Mouse (Mus musculus) heart, adult 2 months (tissue): ENCODE data around the gene Gnaq. TPM values are rescaled to one million over a fixed set of nuclear protein-coding genes. Genes with fewer than 3 reads are reported as not detected.

Experiments used
- DNase-seq, 2 experiments: peaks; one replicate each; pipeline ENCODE4 v3.0.0; 2021
- H3K27ac ChIP-seq: fragments of 200-600 bp; 2 replicates; pipeline ENCODE4 v1.8.1; 2022
- H3K27me3 ChIP-seq: fragments of 200-500 bp; 2 replicates; pipeline ENCODE4 v1.6.1; 2012; ENCODE audit warnings: mild to moderate bottlenecking, low read length, inconsistent platforms, mixed read lengths; ENCODE audit not compliant: control insufficient read depth, insufficient read depth
- H3K36me3 ChIP-seq: fragments of 200-500 bp; 2 replicates; pipeline ENCODE4 v1.6.1; 2012; ENCODE audit warnings: low read length, inconsistent platforms; ENCODE audit not compliant: control insufficient read depth, insufficient read depth
- H3K4me1 ChIP-seq: fragments of 200-500 bp; 2 replicates; pipeline ENCODE4 v1.6.1; 2011; ENCODE audit warnings: low read length; ENCODE audit not compliant: control insufficient read depth, insufficient read depth
- H3K4me3 ChIP-seq: fragments of 200-600 bp; 2 replicates; pipeline ENCODE4 v1.8.1; 2022
- H3K79me2 ChIP-seq: fragments of 200-500 bp; replicated peaks from 2 replicates; pipeline ENCODE4 v1.6.1; 2012; ENCODE audit warnings: mild to moderate bottlenecking, inconsistent platforms, low read length, moderate library complexity, mixed read lengths; ENCODE audit not compliant: control insufficient read depth, insufficient read depth
- H3K9ac ChIP-seq: fragments of 200-500 bp; 2 replicates; pipeline ENCODE4 v1.6.1; 2012; ENCODE audit warnings: low read depth, mild to moderate bottlenecking, control low read depth, inconsistent platforms, low read length, mixed read lengths
- CTCF ChIP-seq: fragments of 200-600 bp; IDR thresholded peaks from 2 replicates; pipeline ENCODE4 v1.8.1; 2022; ENCODE audit warnings: antibody characterized with exemption, mild to moderate bottlenecking, moderate library complexity
- EP300 ChIP-seq: fragments of 200-500 bp; IDR thresholded peaks from 2 replicates; pipeline ENCODE4 v1.6.1; 2011; ENCODE audit warnings: low read depth, low read length, control low read depth; ENCODE audit not compliant: insufficient read depth
- POLR2A ChIP-seq: fragments of 200-500 bp; IDR thresholded peaks from 2 replicates; pipeline ENCODE4 v1.6.1; 2011; ENCODE audit warnings: mild to moderate bottlenecking, low read depth, low read length, control low read depth; ENCODE audit not compliant: insufficient read depth
- WGBS: fragments of 180-500 bp; shearing (Covaris S2); methylation state at CpG from one replicate; pipeline ENCODE4 v1.1.7; 2018; 5-methylcytosine and 5-hydroxymethylcytosine counted together
- intact Hi-C: fragments of 180-260 bp; cut with DNase I; formaldehyde crosslinking; loops from one replicate; pipeline ENCODE4 v1.15.1; 2025
- polyA plus RNA-seq: library from polyadenylated mRNA; depleted of rRNA; stranded (reverse); fragments of >200 nt; gene quantifications from 2 replicates; pipeline ENCODE4 v1.2.3, GENCODE M21; 2012
- total RNA-seq, 2 experiments: library from RNA; stranded (reverse); gene quantifications; 2 replicates each; pipeline ENCODE4 v1.2.3; 2021

Gnaq gene
- total and polyA plus RNA-seq, 3 experiments, result 8.4 to 23.4 (median 23.1) TPM

- H3K9ac ChIP-seq, result peak overlapping the region; percentile 96
- peak; percentile 79 to 81 for DNase-seq
- TF ChIP-seq CTCF (no peak), POLR2A (no peak), EP300 (no peak)
- H3K79me2 ChIP-seq, result peaks cover 3% of the 10 kb centered on the region; the same call in 1 of the 2 replicates
- peaks cover 8% of the 10 kb centered on the region for H3K4me1 ChIP-seq
- peaks cover 10% of the 10 kb centered on the region for H3K36me3 ChIP-seq
- intact Hi-C loops, result loop anchor here (1.0 to 5.0 kb wide), 8 partner anchors 36 to 469 kb away; no protein-coding TSS in a partner anchor
- no peaks in the 10 kb centered on the region for H3K27me3 ChIP-seq
- H3K4me3 ChIP-seq, result peak overlapping the region; percentile 67
- WGBS, result 1% methylated on average over 135 of the region's 139 CpGs
- H3K27ac ChIP-seq, result peak overlapping the region; percentile 98
These were observed 462 bp downstream of the Gnaq start for GRCm38 (mm10) chr19:16132865-16133720.

- Histone ChIP-seq H3K4me3 (peak overlapping the region; percentile 67), H3K27me3 (no peaks in the 10 kb centered on the region), H3K9ac (peak overlapping the region; percentile 96), H3K27ac (peak overlapping the region; percentile 98), H3K36me3 (peaks cover 15% of the 10 kb centered on the region), H3K79me2 (peaks cover 3% of the 10 kb centered on the region; the same call in 1 of the 2 replicates), H3K4me1 (peaks cover 12% of the 10 kb centered on the region)
- intact Hi-C loops, result loop anchor here (2.0 to 5.0 kb wide), 7 partner anchors 35 to 468 kb away; no protein-coding TSS in a partner anchor
- 7% methylated on average over 25 of the region's 25 CpGs for WGBS
- TF ChIP-seq CTCF (no peak), EP300 (no peak), POLR2A (no peak)
- no peak for DNase-seq
These were observed 1.3 kb downstream of the Gnaq start for GRCm38 (mm10) chr19:16133721-16134570.

- intact Hi-C loops, result loop anchor here (5.0 kb wide), 1 partner anchor 44 kb away; no protein-coding TSS in a partner anchor
- H3K4me3 ChIP-seq, result no peak overlapping the region
- H3K27ac ChIP-seq, result no peak overlapping the region; the same call in 1 of the 2 replicates
- H3K9ac ChIP-seq, result no peak overlapping the region
- peaks cover 11% of the 10 kb centered on the region for H3K79me2 ChIP-seq
- no peak for DNase-seq
- WGBS, result 33% methylated on average over 5 of the region's 5 CpGs
- peaks cover 36% of the 10 kb centered on the region for H3K4me1 ChIP-seq
- no peaks in the 10 kb centered on the region for H3K27me3 ChIP-seq
- H3K36me3 ChIP-seq, result peaks cover 34% of the 10 kb centered on the region
- TF ChIP-seq EP300 (no peak), POLR2A (no peak), CTCF (no peak)
These were observed 5.5 kb downstream of the Gnaq start for GRCm38 (mm10) chr19:16138064-16138580.

- Histone ChIP-seq H3K79me2 (peaks cover 12% of the 10 kb centered on the region), H3K27me3 (no peaks in the 10 kb centered on the region), H3K4me1 (peaks cover 35% of the 10 kb centered on the region), H3K36me3 (peaks cover 30% of the 10 kb centered on the region), H3K27ac (peak overlapping the region; percentile 48), H3K4me3 (no peak overlapping the region), H3K9ac (no peak overlapping the region; the same call in 1 of the 2 replicates)
- TF ChIP-seq POLR2A (no peak; the same call in 1 of the 2 replicates), EP300 (no peak), CTCF (no peak)
- intact Hi-C loops, result no loop called here
- no peak for DNase-seq
- 34% methylated on average over 4 of the region's 4 CpGs for WGBS
These were observed 8.1 kb downstream of the Gnaq start for GRCm38 (mm10) chr19:16140710-16141109.

GRCm38 (mm10) chr19:16141857-16142256 lies 9.2 kb downstream of the Gnaq start:
- Histone ChIP-seq H3K9ac (no peak overlapping the region), H3K36me3 (peaks cover 29% of the 10 kb centered on the region), H3K79me2 (peaks cover 12% of the 10 kb centered on the region), H3K27me3 (no peaks in the 10 kb centered on the region), H3K4me3 (no peak overlapping the region), H3K27ac (peak overlapping the region; percentile 48), H3K4me1 (peaks cover 35% of the 10 kb centered on the region)
- WGBS, result 42% methylated on average over 4 of the region's 4 CpGs
- DNase-seq, result no peak
- intact Hi-C loops, result no loop called here
- TF ChIP-seq EP300 (no peak), CTCF (no peak), POLR2A (no peak)
